Mouse (Mus musculus): ENCODE data around the gene Tollip. TPM values are rescaled to one million over a fixed set of nuclear protein-coding genes. Genes with fewer than 3 reads are reported as not detected.

Gene Tollip
- polyA plus RNA-seq, 1 experiment from 2014 or later = 31.0 TPM

- 71% methylated on average over 10 of the region's 10 CpGs for WGBS (ENCODE audit: insufficient replicate concordance)
- no peak overlapping the region for H3K4me2 ChIP-seq
- H3K36me3 ChIP-seq = no peaks in the 10 kb centered on the region
- no peaks in the 10 kb centered on the region for H3K9me3 ChIP-seq (replicated peaks)
- H3K4me1 ChIP-seq = peaks cover 9% of the 10 kb centered on the region; the same call in 1 of the 2 replicates
- H3K27ac ChIP-seq = no peak overlapping the region
- no peak overlapping the region for H3K9ac ChIP-seq
- H3K4me3 ChIP-seq = no peak overlapping the region
- peaks cover 26% of the 10 kb centered on the region for H3K27me3 ChIP-seq (replicated peaks)
- no peak for ATAC-seq
Measured at GRCm38 (mm10) chr7:141840354-141840753, 78.0 kb downstream of the Tollip start.

- 0 out of 2 replicates have a peak, but pooled peaks have one; percentile 32 for ATAC-seq
- WGBS (ENCODE audit: insufficient replicate concordance) = 40% methylated on average over 5 of the region's 5 CpGs
- Histone ChIP-seq H3K4me1 (peaks cover 9% of the 10 kb centered on the region; the same call in 1 of the 2 replicates), H3K4me3 (no peak within 1 kb of the TSS), H3K27ac (no peak within 1 kb of the TSS), H3K27me3 (replicated peaks) (peaks cover 23% of the 10 kb centered on the region), H3K4me2 (no peak within 1 kb of the TSS), H3K9me3 (replicated peaks) (no peaks in the 10 kb centered on the region), H3K9ac (no peak within 1 kb of the TSS), H3K36me3 (no peaks in the 10 kb centered on the region)
Measured at GRCm38 (mm10) chr7:141838779-141839178, 79.5 kb downstream of the Tollip start, which contains the start of gene Muc5b. Gene Muc5b, plus strand, starts transcription at chr7:141839070.

DNA sequence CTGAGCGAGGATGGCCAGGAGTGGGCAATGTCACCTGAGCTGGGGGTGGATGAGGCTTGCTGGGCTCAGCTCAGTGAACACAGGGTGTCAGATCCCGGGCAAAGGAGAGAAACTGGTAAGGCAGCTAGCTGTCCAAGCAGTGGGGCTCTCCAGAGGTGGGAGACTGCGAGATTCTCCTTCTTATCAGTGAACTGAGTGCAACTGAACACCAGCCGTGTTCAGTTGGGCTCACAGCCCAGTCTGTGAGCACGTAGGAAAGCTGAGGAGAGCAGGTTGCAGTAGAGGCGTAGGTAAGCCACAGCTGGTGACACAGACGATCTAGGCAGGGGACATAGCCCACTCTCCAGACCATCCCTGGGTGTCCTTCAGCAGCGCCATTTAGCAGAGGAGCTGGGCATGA is 81.9 kb downstream of the Tollip start:
- Histone ChIP-seq H3K9me3 (replicated peaks) (no peaks in the 10 kb centered on the region), H3K4me3 (no peak overlapping the region), H3K4me1 (peaks cover 9% of the 10 kb centered on the region; the same call in 1 of the 2 replicates), H3K36me3 (no peaks in the 10 kb centered on the region), H3K9ac (no peak overlapping the region), H3K27ac (no peak overlapping the region), H3K27me3 (replicated peaks) (peaks cover 16% of the 10 kb centered on the region; the same call in 1 of the 2 replicates), H3K4me2 (no peak overlapping the region)
- ATAC-seq = no peak
- 28% methylated on average over 8 of the region's 8 CpGs for WGBS (ENCODE audit: insufficient replicate concordance)

DNA sequence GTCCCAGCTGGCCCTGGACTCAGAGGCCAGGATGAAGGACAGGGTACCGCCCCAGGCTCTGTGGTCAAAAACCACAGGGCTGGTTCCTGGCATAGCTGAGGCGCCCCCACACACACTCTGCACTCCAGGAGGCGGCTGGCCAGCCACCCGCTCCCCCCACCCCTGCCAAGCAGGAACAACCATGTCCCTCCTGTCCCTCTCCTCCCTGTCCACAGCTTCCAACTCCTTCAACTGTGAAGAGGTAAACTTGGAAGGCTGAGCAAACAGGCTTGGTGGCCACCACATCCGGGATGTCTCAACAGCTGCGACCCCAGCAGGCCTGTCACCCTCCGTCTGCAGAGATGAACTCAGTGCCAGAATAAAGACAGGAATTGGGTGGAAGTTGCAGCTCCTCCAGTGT is 82.4 kb downstream of the Tollip start:
- Histone ChIP-seq H3K9ac (no peak overlapping the region), H3K27ac (no peak overlapping the region), H3K4me1 (peaks cover 9% of the 10 kb centered on the region; the same call in 1 of the 2 replicates), H3K4me3 (no peak overlapping the region), H3K36me3 (no peaks in the 10 kb centered on the region), H3K9me3 (replicated peaks) (no peaks in the 10 kb centered on the region), H3K4me2 (no peak overlapping the region), H3K27me3 (replicated peaks) (peaks cover 16% of the 10 kb centered on the region; the same call in 1 of the 2 replicates)
- ATAC-seq = no peak
- WGBS (ENCODE audit: insufficient replicate concordance) = 35% methylated on average over 7 of the region's 7 CpGs

Other genes with a start within 250 kb of the Tollip start
- gene Muc2, start 228.2 kb downstream of the Tollip start, polyA plus RNA-seq (2016; fragmentation: Nextera tagmentation; extraction: Ambion mirVana) = 0.14 and 0.17 TPM in 2 replicates
- gene Muc5ac, start 129.5 kb downstream of the Tollip start, polyA plus RNA-seq (2016; fragmentation: Nextera tagmentation; extraction: Ambion mirVana) = not detected in 2 replicates
- gene Muc5b, start 79.4 kb downstream of the Tollip start, polyA plus RNA-seq (2016; fragmentation: Nextera tagmentation; extraction: Ambion mirVana) = 0.01 TPM in 1 of 2 replicates, not detected in the other
- gene Brsk2, start 31.2 kb upstream of the Tollip start, polyA plus RNA-seq (2016; fragmentation: Nextera tagmentation; extraction: Ambion mirVana) = 0.23 and 0.33 TPM in 2 replicates
- 62.9 and 64.6 TPM in 2 replicates for gene Mob2, start 142.6 kb upstream of the Tollip start, polyA plus RNA-seq (2016; fragmentation: Nextera tagmentation; extraction: Ambion mirVana)
- gene Dusp8, start 177.3 kb upstream of the Tollip start, polyA plus RNA-seq (2016; fragmentation: Nextera tagmentation; extraction: Ambion mirVana) = 7.4 and 7.5 TPM in 2 replicates
- gene Gm45618, start 202.2 kb upstream of the Tollip start, polyA plus RNA-seq (2016; fragmentation: Nextera tagmentation; extraction: Ambion mirVana) = not detected in 2 replicates
- not detected in 2 replicates for gene Gm39115, start 217.5 kb upstream of the Tollip start, polyA plus RNA-seq (2016; fragmentation: Nextera tagmentation; extraction: Ambion mirVana)
- gene Gm45337, start 226.1 kb upstream of the Tollip start, polyA plus RNA-seq (2016; fragmentation: Nextera tagmentation; extraction: Ambion mirVana) = not detected in 2 replicates
- gene Gm29735, start 238.6 kb upstream of the Tollip start, polyA plus RNA-seq (2016; fragmentation: Nextera tagmentation; extraction: Ambion mirVana) = not detected in 2 replicates
- gene Gm4553, start 247.2 kb upstream of the Tollip start, polyA plus RNA-seq (2016; fragmentation: Nextera tagmentation; extraction: Ambion mirVana) = not detected in 2 replicates

All from liver, embryonic 12.5 days (tissue).